Mouse (Mus musculus) C2C12 (cell line): ENCODE data around the gene Clip1. TPM values are rescaled to one million over a fixed set of nuclear protein-coding genes. Genes with fewer than 3 reads are reported as not detected.

Source experiments
- H3K27me3 ChIP-seq: one replicate; pipeline ENCODE4 v1.6.1; 2011; ENCODE audit not compliant: control insufficient read depth, insufficient read depth, insufficient read length
- H3K36me3 ChIP-seq: one replicate; pipeline ENCODE4 v1.6.1; 2011; ENCODE audit not compliant: control insufficient read depth, insufficient read depth
- H3K4me3 ChIP-seq: one replicate; pipeline ENCODE4 v1.5.1; 2011; ENCODE audit warnings: mild to moderate bottlenecking, control low read depth; ENCODE audit not compliant: poor library complexity, insufficient read depth, severe bottlenecking
- H3K79me2 ChIP-seq: one replicate; pipeline ENCODE4 v1.6.1; 2011; ENCODE audit not compliant: control insufficient read depth, insufficient read depth
- H3K79me3 ChIP-seq: one replicate; pipeline ENCODE4 v1.6.1; 2011; ENCODE audit warnings: low read depth, control low read depth
- H3ac ChIP-seq: one replicate; pipeline ENCODE3; 2011; ENCODE audit warnings: low read depth; ENCODE audit not compliant: control insufficient read depth, insufficient read length
- CEBPB ChIP-seq: IDR thresholded peaks from one replicate; pipeline ENCODE4 v1.6.1; 2011; ENCODE audit warnings: low read depth, mild to moderate bottlenecking, control low read depth, moderate library complexity
- CTCF ChIP-seq: IDR thresholded peaks from one replicate; pipeline ENCODE4 v1.5.1; 2011; ENCODE audit not compliant: control insufficient read depth, insufficient read depth, insufficient read length
- FOSL1 ChIP-seq: IDR thresholded peaks from one replicate; pipeline ENCODE4 v1.8.0; 2011; ENCODE audit warnings: mild to moderate bottlenecking, low read length; ENCODE audit not compliant: poor library complexity, insufficient read depth, severe bottlenecking
- MAX ChIP-seq: IDR thresholded peaks from one replicate; pipeline ENCODE4 v1.6.1; 2011; ENCODE audit warnings: mild to moderate bottlenecking, control low read depth
- MYOD1 ChIP-seq: IDR thresholded peaks from one replicate; pipeline ENCODE4 v1.6.1; 2011; ENCODE audit warnings: low read depth; ENCODE audit not compliant: control insufficient read depth, insufficient read length
- MYOG ChIP-seq: IDR thresholded peaks from one replicate; pipeline ENCODE4 v1.6.1; 2011; ENCODE audit not compliant: control insufficient read depth, insufficient read length; ENCODE audit errors: extremely low read depth
- USF1 ChIP-seq: IDR thresholded peaks from one replicate; pipeline ENCODE4 v1.6.1; 2011; ENCODE audit warnings: low read depth, mild to moderate bottlenecking, control low read depth, moderate library complexity
- polyA plus RNA-seq: library from polyadenylated mRNA; unstranded; fragments of >200 nt; fragmentation: generic; extraction: Trizol; gene quantifications from one replicate; pipeline ENCODE4 v1.2.1, GENCODE M21; 2012; ENCODE audit warnings: missing spikeins

Gene Clip1
- polyA plus RNA-seq, 1 experiment: 12.7 TPM

- no peak overlapping the region for H3ac ChIP-seq
- TF ChIP-seq USF1 (no peak), FOSL1 (no peak), MAX (no peak), CTCF (no peak), CEBPB (no peak), MYOD1 (no peak), MYOG (no peak)
- no peaks in the 10 kb centered on the region for H3K27me3 ChIP-seq
- peaks cover 4% of the 10 kb centered on the region for H3K36me3 ChIP-seq
- no peak overlapping the region for H3K4me3 ChIP-seq
- H3K79me3 ChIP-seq: peaks cover 4% of the 10 kb centered on the region
- H3K79me2 ChIP-seq: peaks cover 26% of the 10 kb centered on the region
Measured at GRCm38 (mm10) chr5:123654937-123655336, 29.5 kb downstream of the Clip1 start.

- no peaks in the 10 kb centered on the region for H3K27me3 ChIP-seq
- H3ac ChIP-seq: no peak overlapping the region
Measured at GRCm38 (mm10) chr5:123653287-123653801, 31.1 kb downstream of the Clip1 start.

GRCm38 (mm10) chr5:123650825-123651224, 33.6 kb downstream of the Clip1 start:
- Histone ChIP-seq H3K79me2 (no peaks in the 10 kb centered on the region), H3K79me3 (no peaks in the 10 kb centered on the region), H3K27me3 (no peaks in the 10 kb centered on the region), H3K4me3 (no peak overlapping the region), H3K36me3 (peaks cover 10% of the 10 kb centered on the region), H3ac (no peak overlapping the region)
- TF ChIP-seq USF1 (no peak), MYOD1 (no peak), MAX (no peak), CEBPB (no peak), FOSL1 (no peak), CTCF (no peak), MYOG (no peak)

More at GRCm38 (mm10) chr5:123653287-123653801, 31.1 kb downstream of the Clip1 start:
- Histone ChIP-seq H3K79me2 (peaks cover 10% of the 10 kb centered on the region), H3K79me3 (peaks cover 2% of the 10 kb centered on the region), H3K4me3 (no peak overlapping the region), H3K36me3 (peaks cover 4% of the 10 kb centered on the region)
- no peak for TF ChIP-seq MYOG
- TF ChIP-seq USF1: no peak
- TF ChIP-seq MAX: no peak
- TF ChIP-seq CTCF: no peak
- no peak for TF ChIP-seq FOSL1
- TF ChIP-seq CEBPB: no peak
- no peak for TF ChIP-seq MYOD1

- peaks cover 51% of the 10 kb centered on the region for H3K36me3 ChIP-seq
- no peaks in the 10 kb centered on the region for H3K27me3 ChIP-seq
- no peaks in the 10 kb centered on the region for H3K79me2 ChIP-seq
- no peak overlapping the region for H3K4me3 ChIP-seq
- TF ChIP-seq MAX (no peak), CEBPB (no peak), MYOG (no peak), FOSL1 (no peak), CTCF (no peak), MYOD1 (no peak), USF1 (no peak)
- H3K79me3 ChIP-seq: no peaks in the 10 kb centered on the region
- H3ac ChIP-seq: no peak overlapping the region
Measured at GRCm38 (mm10) chr5:123642401-123642800, 42.0 kb downstream of the Clip1 start.

GRCm38 (mm10) chr5:123641259-123641900, 43.0 kb downstream of the Clip1 start:
- Histone ChIP-seq H3ac (no peak overlapping the region), H3K27me3 (no peaks in the 10 kb centered on the region), H3K36me3 (peaks cover 50% of the 10 kb centered on the region), H3K79me3 (no peaks in the 10 kb centered on the region), H3K79me2 (no peaks in the 10 kb centered on the region), H3K4me3 (no peak overlapping the region)
- TF ChIP-seq CEBPB (no peak), CTCF (no peak), MYOG (no peak), MYOD1 (no peak)

GRCm38 (mm10) chr5:123640181-123640580, 44.2 kb downstream of the Clip1 start:
- Histone ChIP-seq H3ac (no peak overlapping the region), H3K79me3 (no peaks in the 10 kb centered on the region), H3K79me2 (no peaks in the 10 kb centered on the region), H3K36me3 (peaks cover 42% of the 10 kb centered on the region), H3K4me3 (no peak overlapping the region), H3K27me3 (no peaks in the 10 kb centered on the region)
- TF ChIP-seq CTCF (no peak), MAX (no peak), FOSL1 (no peak), MYOD1 (no peak), CEBPB (no peak), USF1 (no peak), MYOG (no peak)
